Mouse (Mus musculus) midbrain, postnatal 0 days (tissue): Measurements from ENCODE around the gene Slit3. TPM values are rescaled to one million over a fixed set of nuclear protein-coding genes. Genes with fewer than 3 reads are reported as not detected.

Experiments used
- ATAC-seq: fragments of 200-750 bp; cut with Nextera tagmentation; 2 replicates; pipeline ENCODE4 v1.8.0; 2017; ENCODE audit warnings: moderate number of reproducible peaks, mild to moderate bottlenecking, moderate TSS enrichment, moderate library complexity; ENCODE audit not compliant: low FRiP score
- DNase-seq: peaks from one replicate; pipeline ENCODE4 v3.0.0-alpha.2; 2015; ENCODE audit warnings: low spot score
- H3K27ac ChIP-seq: fragments of 300-500 bp; sonication (generic); 2 replicates; pipeline ENCODE4 v1.5.1; 2014; ENCODE audit warnings: low read depth, mild to moderate bottlenecking, low read length, mixed read lengths
- H3K27me3 ChIP-seq: fragments of 300-500 bp; sonication (generic); 2 replicates; pipeline ENCODE4 v1.6.1; 2014; ENCODE audit warnings: low read length, control low read depth, mixed read lengths; ENCODE audit not compliant: insufficient read depth
- H3K36me3 ChIP-seq: fragments of 300-500 bp; sonication (generic); 2 replicates; pipeline ENCODE4 v1.6.1; 2014; ENCODE audit warnings: low read length, control low read depth, mixed read lengths; ENCODE audit not compliant: insufficient read depth
- H3K4me1 ChIP-seq: fragments of 300-500 bp; sonication (generic); 2 replicates; pipeline ENCODE4 v1.6.1; 2014; ENCODE audit warnings: mild to moderate bottlenecking, control low read depth, antibody characterized with exemption, low read length, mixed read lengths; ENCODE audit not compliant: insufficient read depth
- H3K4me2 ChIP-seq: fragments of 300-500 bp; sonication (generic); 2 replicates; pipeline ENCODE4 v1.6.1; 2014; ENCODE audit warnings: low read depth, mild to moderate bottlenecking, low read length, mixed read lengths; ENCODE audit not compliant: poor library complexity, severe bottlenecking
- H3K4me3 ChIP-seq: fragments of 300-500 bp; sonication (generic); 2 replicates; pipeline ENCODE4 v1.5.1; 2014; ENCODE audit warnings: low read depth, mild to moderate bottlenecking, low read length, moderate library complexity
- H3K9ac ChIP-seq: fragments of 300-500 bp; sonication (generic); replicated peaks from 2 replicates; pipeline ENCODE4 v1.6.1; 2014; ENCODE audit warnings: mild to moderate bottlenecking, low read length, moderate library complexity, mixed read lengths; ENCODE audit not compliant: poor library complexity, severe bottlenecking
- H3K9me3 ChIP-seq: fragments of 300-500 bp; sonication (generic); 2 replicates; pipeline ENCODE4 v1.6.1; 2016; ENCODE audit warnings: low read length, control low read depth
- CTCF ChIP-seq: IDR thresholded peaks from 2 replicates; pipeline ENCODE4 v1.5.1; 2016; ENCODE audit warnings: antibody characterized with exemption, mild to moderate bottlenecking
- WGBS: fragments of 180-500 bp; shearing (Covaris S2); extraction: QIAGEN DNeasy Blood & Tissue Kit; methylation state at CpG from one replicate; pipeline ENCODE4 v1.1.7; 2014; 5-methylcytosine and 5-hydroxymethylcytosine counted together
- polyA plus RNA-seq: library from polyadenylated mRNA; unstranded; fragments of >200 nt; fragmentation: Nextera tagmentation; extraction: Ambion mirVana; gene quantifications from 2 replicates; pipeline ENCODE4 v1.2.1, GENCODE M21; 2015
- total RNA-seq: library from RNA; depleted of rRNA; stranded (reverse); fragments of >200 nt; gene quantifications from 2 replicates; pipeline ENCODE4 v1.2.3, GENCODE M21; 2014

Slit3 gene
- total and polyA plus RNA-seq, 2 experiments from 2014 or later, result 3.6 to 7.7 TPM

- TF ChIP-seq CTCF, result no peak
- Histone ChIP-seq H3K4me1 (no peaks in the 10 kb centered on the region), H3K4me2 (no peak overlapping the region), H3K9ac (no peak overlapping the region), H3K4me3 (no peak overlapping the region), H3K36me3 (no peaks in the 10 kb centered on the region), H3K9me3 (no peaks in the 10 kb centered on the region), H3K27me3 (no peaks in the 10 kb centered on the region), H3K27ac (no peak overlapping the region)
- WGBS, result 86% methylated on average over 1 of the region's 1 CpGs
- ATAC-seq, result no peak
- DNase-seq, result no peak
These were observed 597.9 kb downstream of the Slit3 start for GRCm38 (mm10) chr11:35718881-35719280.

- Histone ChIP-seq H3K9ac (no peak overlapping the region), H3K36me3 (no peaks in the 10 kb centered on the region), H3K4me2 (no peak overlapping the region), H3K9me3 (no peaks in the 10 kb centered on the region), H3K4me3 (no peak overlapping the region), H3K4me1 (no peaks in the 10 kb centered on the region), H3K27ac (no peak overlapping the region), H3K27me3 (no peaks in the 10 kb centered on the region)
- 91% methylated on average over 5 of the region's 5 CpGs for WGBS
- ATAC-seq, result no peak
- no peak for DNase-seq
- no peak for TF ChIP-seq CTCF
These were observed 602.9 kb downstream of the Slit3 start for GRCm38 (mm10) chr11:35723876-35724275.

- no peak for TF ChIP-seq CTCF
- no peak overlapping the region for H3K9ac ChIP-seq
- WGBS, result 82% methylated on average over 8 of the region's 8 CpGs
- DNase-seq, result no peak
- no peaks in the 10 kb centered on the region for H3K36me3 ChIP-seq
- H3K4me1 ChIP-seq, result no peaks in the 10 kb centered on the region
- no peaks in the 10 kb centered on the region for H3K9me3 ChIP-seq
- no peaks in the 10 kb centered on the region for H3K27me3 ChIP-seq
- ATAC-seq, result no peak
- no peak overlapping the region for H3K27ac ChIP-seq
- H3K4me3 ChIP-seq, result no peak overlapping the region
- H3K4me2 ChIP-seq, result no peak overlapping the region
These were observed 605.4 kb downstream of the Slit3 start for GRCm38 (mm10) chr11:35726341-35726846.

- Histone ChIP-seq H3K4me3 (no peak overlapping the region), H3K27me3 (no peaks in the 10 kb centered on the region), H3K9me3 (no peaks in the 10 kb centered on the region), H3K4me2 (no peak overlapping the region), H3K4me1 (no peaks in the 10 kb centered on the region), H3K36me3 (no peaks in the 10 kb centered on the region), H3K27ac (no peak overlapping the region), H3K9ac (no peak overlapping the region)
- 95% methylated on average over 1 of the region's 1 CpGs for WGBS
- ATAC-seq (no peak), DNase-seq (no peak)
- no peak for TF ChIP-seq CTCF
These were observed 607.2 kb downstream of the Slit3 start for GRCm38 (mm10) chr11:35728200-35728599.

- 37% methylated on average over 5 of the region's 5 CpGs for WGBS
- ATAC-seq (no peak), DNase-seq (peak; percentile 40)
- Histone ChIP-seq H3K27me3 (no peaks in the 10 kb centered on the region), H3K36me3 (no peaks in the 10 kb centered on the region), H3K9ac (no peak overlapping the region), H3K4me3 (no peak overlapping the region), H3K9me3 (no peaks in the 10 kb centered on the region), H3K4me1 (no peaks in the 10 kb centered on the region), H3K4me2 (no peak overlapping the region), H3K27ac (no peak overlapping the region)
- no peak for TF ChIP-seq CTCF
These were observed 608.2 kb downstream of the Slit3 start for GRCm38 (mm10) chr11:35729186-35729585.

- Histone ChIP-seq H3K27ac (no peak overlapping the region), H3K36me3 (no peaks in the 10 kb centered on the region), H3K4me1 (no peaks in the 10 kb centered on the region), H3K4me3 (no peak overlapping the region), H3K4me2 (no peak overlapping the region), H3K9ac (no peak overlapping the region), H3K9me3 (no peaks in the 10 kb centered on the region), H3K27me3 (no peaks in the 10 kb centered on the region)
- no peak for TF ChIP-seq CTCF
- DNase-seq (no peak), ATAC-seq (no peak)
- 53% methylated on average over 1 of the region's 1 CpGs for WGBS
These were observed 611.3 kb downstream of the Slit3 start for GRCm38 (mm10) chr11:35732366-35732765.
